20 mouse cellular contexts compared by ENCODE assay signal in the genomic region with DNA sequence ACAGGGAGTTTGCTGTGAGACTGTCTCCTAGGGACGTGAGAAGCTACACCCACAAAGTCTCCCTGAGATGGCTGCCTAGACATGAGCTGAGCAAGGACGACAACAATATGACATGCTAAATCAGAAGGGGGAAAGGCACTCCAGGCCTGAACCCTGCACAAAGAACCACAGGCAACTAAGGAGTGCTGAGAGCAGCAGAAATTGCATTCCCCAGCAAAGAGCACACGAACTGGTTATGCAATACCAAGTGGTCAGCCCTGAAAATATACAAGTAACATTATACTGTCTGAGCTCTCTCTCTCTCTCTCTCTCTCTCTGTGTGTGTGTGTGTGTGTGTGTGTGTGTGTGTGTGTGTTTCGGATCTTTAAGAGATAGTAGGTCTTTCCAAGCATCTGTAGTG.
DNase-seq lines count a peak whose midpoint lies in the region; ATAC-seq and TF ChIP-seq lines count a peak whose summit lies in the region.
"Had no signal": no experiment of that assay in that cellular context is flagged by ENCODE, and none has a peak within 500 bp of the region (broad histone marks: within the 10 kb centered on the region; RNA-seq: fewer than 3 reads in every experiment).

No protein-coding gene starts in this region.

- WGBS in lung, embryonic 15.5 days: 19% methylated on average over 4 of the region's 4 CpGs
- 22% methylated on average over 4 of the region's 4 CpGs for WGBS in embryonic facial prominence, embryonic 14.5 days
- WGBS in stomach, embryonic 16.5 days: 38% methylated on average over 4 of the region's 4 CpGs

- H3K9ac ChIP-seq in lung, embryonic 15.5 days: no peak overlapping the region
- H3K9ac ChIP-seq in embryonic facial prominence, embryonic 14.5 days (ENCODE audit: low read depth, low read length): no peak overlapping the region
- H3K9ac ChIP-seq in stomach, embryonic 16.5 days (ENCODE audit: low read length): no peak overlapping the region
- H3K9ac ChIP-seq: hindbrain, embryonic 13.5 days; liver, embryonic 12.5 days; midbrain, embryonic 12.5 days had no signal

- peaks cover 11% of the 10 kb centered on the region; the same call in 1 of the 2 replicates for H3K4me1 ChIP-seq in lung, embryonic 15.5 days
- H3K4me1 ChIP-seq in bone marrow macrophage, adult 2 months (ENCODE audit: control insufficient read depth, insufficient read depth, low read length): peaks cover 8% of the 10 kb centered on the region
- H3K4me1 ChIP-seq in embryonic facial prominence, embryonic 14.5 days (ENCODE audit: control insufficient read depth, insufficient read depth, low read length): peaks cover 4% of the 10 kb centered on the region; the same call in 1 of the 2 replicates
- H3K4me1 ChIP-seq in stomach, embryonic 16.5 days (ENCODE audit: control insufficient read depth, insufficient read depth, low read length): 0 out of 2 replicates have a peak, but pooled peaks cover 8% of the 10 kb centered on the region
- H3K4me1 ChIP-seq: liver, embryonic 12.5 days had no signal

- no peak for DNase-seq in lung, postnatal 10 days
- DNase-seq in embryonic facial prominence, embryonic 14.5 days (ENCODE audit: low spot score): peak; percentile 71
- no peak for DNase-seq in thymus, adult 18-20 months
- no peak for DNase-seq in thymus, postnatal 10 days (ENCODE audit: low spot score in 2 of 2)
- DNase-seq: adrenal gland, adult 2 months; cerebellum, postnatal 14 days; embryo, embryonic 11 days; gastrocnemius, postnatal 25 days; heart, postnatal 14 days; kidney, postnatal 14 days; right cerebral cortex, postnatal 25 days had no signal

- no peak for TF ChIP-seq CTCF in bone marrow macrophage, adult 2 months (IDR thresholded peaks at IDR 0.05; ENCODE audit: low read depth, low read length)

- H3K4me2 ChIP-seq in lung, embryonic 15.5 days: no peak overlapping the region
- no peak overlapping the region for H3K4me2 ChIP-seq in embryonic facial prominence, embryonic 14.5 days (ENCODE audit: low read depth, low read length)
- no peak overlapping the region for H3K4me2 ChIP-seq in stomach, embryonic 16.5 days (ENCODE audit: low read depth, low read length)
- H3K4me2 ChIP-seq: heart, embryonic 11.5 days; hindbrain, embryonic 13.5 days; liver, embryonic 12.5 days; midbrain, embryonic 12.5 days had no signal

- peak overlapping the region; percentile 61 for H3K27ac ChIP-seq in lung, embryonic 15.5 days
- H3K27ac ChIP-seq in bone marrow macrophage, adult 2 months (ENCODE audit: insufficient read depth, low read depth, low read length): peak overlapping the region; percentile 55
- H3K27ac ChIP-seq in embryonic facial prominence, embryonic 14.5 days (replicated peaks; ENCODE audit: low read depth, low read length): peak overlapping the region; percentile 49
- H3K27ac ChIP-seq in stomach, embryonic 16.5 days (ENCODE audit: low read length): 0 out of 2 replicates have a peak overlapping the region, but pooled peaks have one; percentile 40
- H3K27ac ChIP-seq: hindbrain, embryonic 13.5 days; liver, embryonic 12.5 days; macrophage; midbrain, embryonic 12.5 days had no signal

- no peaks in the 10 kb centered on the region for H3K36me3 ChIP-seq in lung, embryonic 15.5 days
- no peaks in the 10 kb centered on the region for H3K36me3 ChIP-seq in embryonic facial prominence, embryonic 14.5 days (ENCODE audit: control insufficient read depth, insufficient read depth, low read length)
- no peaks in the 10 kb centered on the region for H3K36me3 ChIP-seq in stomach, embryonic 16.5 days (ENCODE audit: control insufficient read depth, insufficient read depth, low read length)
- H3K36me3 ChIP-seq: hindbrain, embryonic 13.5 days; liver, embryonic 12.5 days; midbrain, embryonic 12.5 days had no signal

- no peaks in the 10 kb centered on the region for H3K27me3 ChIP-seq in lung, embryonic 15.5 days
- no peaks in the 10 kb centered on the region for H3K27me3 ChIP-seq in embryonic facial prominence, embryonic 14.5 days (replicated peaks; ENCODE audit: control insufficient read depth, insufficient read depth, low read length)
- no peaks in the 10 kb centered on the region for H3K27me3 ChIP-seq in stomach, embryonic 16.5 days (ENCODE audit: control insufficient read depth, insufficient read depth, low read length)
- H3K27me3 ChIP-seq: hindbrain, embryonic 13.5 days; liver, embryonic 12.5 days; midbrain, embryonic 12.5 days had no signal

- TF ChIP-seq POLR2A in bone marrow macrophage, adult 2 months (IDR thresholded peaks at IDR 0.05; ENCODE audit: borderline replicate concordance, low read depth, low read length): no peak

- H3K9me3 ChIP-seq in lung, embryonic 15.5 days: no peaks in the 10 kb centered on the region
- H3K9me3 ChIP-seq in embryonic facial prominence, embryonic 14.5 days (ENCODE audit: control insufficient read depth, low read length): peaks cover 6% of the 10 kb centered on the region; the same call in 1 of the 2 replicates
- no peaks in the 10 kb centered on the region for H3K9me3 ChIP-seq in stomach, embryonic 16.5 days (replicated peaks; ENCODE audit: control insufficient read depth, low read length)
- H3K9me3 ChIP-seq: hindbrain, embryonic 13.5 days; liver, embryonic 12.5 days; midbrain, embryonic 12.5 days had no signal

- ATAC-seq in lung, embryonic 15.5 days (ENCODE audit: borderline replicate concordance, extremely low read depth, low FRiP score, low TSS enrichment): peak; percentile 82
- peak; percentile 77; the same call in 1 of the 2 replicates for ATAC-seq in embryonic facial prominence, embryonic 14.5 days (ENCODE audit: low read depth)
- ATAC-seq in stomach, embryonic 16.5 days (ENCODE audit: insufficient read depth, low FRiP score): no peak
- ATAC-seq: intestine, embryonic 16.5 days; liver, embryonic 12.5 days had no signal

- H3K4me3 ChIP-seq in lung, embryonic 15.5 days: no peak overlapping the region
- H3K4me3 ChIP-seq in bone marrow macrophage, adult 2 months (ENCODE audit: insufficient read depth, low read length): no peak overlapping the region
- no peak overlapping the region for H3K4me3 ChIP-seq in embryonic facial prominence, embryonic 14.5 days (ENCODE audit: low read depth, low read length)
- no peak overlapping the region for H3K4me3 ChIP-seq in stomach, embryonic 16.5 days (replicated peaks; ENCODE audit: low read length)
- H3K4me3 ChIP-seq: hindbrain, embryonic 13.5 days; liver, embryonic 12.5 days; midbrain, embryonic 12.5 days had no signal
